Mouse (Mus musculus) midbrain, embryonic 14.5 days (tissue): Measurements from ENCODE around the gene Kif26a. TPM values are rescaled to one million over a fixed set of nuclear protein-coding genes. Genes with fewer than 3 reads are reported as not detected.
A peak's percentile ranks its signal among the peaks of the same experiment; 100 is the strongest.

Source experiments
- ATAC-seq: fragments of 200-750 bp; cut with Nextera tagmentation; 2 replicates; pipeline ENCODE4 v1.8.0; 2017; ENCODE audit warnings: moderate number of reproducible peaks, moderate library complexity; ENCODE audit not compliant: low FRiP score, low TSS enrichment
- DNase-seq: peaks from one replicate; pipeline ENCODE4 v3.0.0-alpha.2; 2015
- H3K27ac ChIP-seq: fragments of 300-500 bp; sonication (generic); replicated peaks from 2 replicates; pipeline ENCODE4 v1.5.1; 2014; ENCODE audit warnings: mild to moderate bottlenecking, low read depth, low read length, moderate library complexity
- H3K27me3 ChIP-seq: fragments of 300-500 bp; sonication (generic); 2 replicates; pipeline ENCODE4 v1.6.1; 2014; ENCODE audit warnings: low read length, control low read depth, mixed read lengths; ENCODE audit not compliant: control insufficient read depth, insufficient read depth
- H3K36me3 ChIP-seq: fragments of 300-500 bp; sonication (generic); 2 replicates; pipeline ENCODE4 v1.6.1; 2014; ENCODE audit warnings: low read length, control low read depth; ENCODE audit not compliant: control insufficient read depth, insufficient read depth
- H3K4me1 ChIP-seq: fragments of 300-500 bp; sonication (generic); 2 replicates; pipeline ENCODE4 v1.6.1; 2014; ENCODE audit warnings: mild to moderate bottlenecking, antibody characterized with exemption, low read length, control low read depth; ENCODE audit not compliant: control insufficient read depth, insufficient read depth
- H3K4me2 ChIP-seq: fragments of 300-500 bp; sonication (generic); 2 replicates; pipeline ENCODE4 v1.6.1; 2014; ENCODE audit warnings: mild to moderate bottlenecking, low read length, moderate library complexity
- H3K4me3 ChIP-seq: fragments of 300-500 bp; sonication (generic); replicated peaks from 2 replicates; pipeline ENCODE4 v1.5.1; 2014; ENCODE audit warnings: low read depth, low read length
- H3K9ac ChIP-seq: fragments of 300-500 bp; sonication (generic); replicated peaks from 2 replicates; pipeline ENCODE4 v1.6.1; 2014; ENCODE audit warnings: mild to moderate bottlenecking, low read length, moderate library complexity
- H3K9me3 ChIP-seq: fragments of 300-500 bp; sonication (generic); 2 replicates; pipeline ENCODE4 v1.6.1; 2016; ENCODE audit warnings: low read length, control low read depth, mixed read lengths; ENCODE audit not compliant: control insufficient read depth
- WGBS: fragments of 180-500 bp; shearing (Covaris S2); extraction: QIAGEN DNeasy Blood & Tissue Kit; methylation state at CpG from one replicate; pipeline ENCODE4 v1.1.7; 2014; 5-methylcytosine and 5-hydroxymethylcytosine counted together
- polyA plus RNA-seq: library from polyadenylated mRNA; unstranded; fragments of >200 nt; fragmentation: Nextera tagmentation; extraction: Ambion mirVana; gene quantifications from 2 replicates; pipeline ENCODE4 v1.2.1, GENCODE M21; 2014

Gene Kif26a
- polyA plus RNA-seq, 1 experiment from 2014 or later = 6.2 TPM

DNA sequence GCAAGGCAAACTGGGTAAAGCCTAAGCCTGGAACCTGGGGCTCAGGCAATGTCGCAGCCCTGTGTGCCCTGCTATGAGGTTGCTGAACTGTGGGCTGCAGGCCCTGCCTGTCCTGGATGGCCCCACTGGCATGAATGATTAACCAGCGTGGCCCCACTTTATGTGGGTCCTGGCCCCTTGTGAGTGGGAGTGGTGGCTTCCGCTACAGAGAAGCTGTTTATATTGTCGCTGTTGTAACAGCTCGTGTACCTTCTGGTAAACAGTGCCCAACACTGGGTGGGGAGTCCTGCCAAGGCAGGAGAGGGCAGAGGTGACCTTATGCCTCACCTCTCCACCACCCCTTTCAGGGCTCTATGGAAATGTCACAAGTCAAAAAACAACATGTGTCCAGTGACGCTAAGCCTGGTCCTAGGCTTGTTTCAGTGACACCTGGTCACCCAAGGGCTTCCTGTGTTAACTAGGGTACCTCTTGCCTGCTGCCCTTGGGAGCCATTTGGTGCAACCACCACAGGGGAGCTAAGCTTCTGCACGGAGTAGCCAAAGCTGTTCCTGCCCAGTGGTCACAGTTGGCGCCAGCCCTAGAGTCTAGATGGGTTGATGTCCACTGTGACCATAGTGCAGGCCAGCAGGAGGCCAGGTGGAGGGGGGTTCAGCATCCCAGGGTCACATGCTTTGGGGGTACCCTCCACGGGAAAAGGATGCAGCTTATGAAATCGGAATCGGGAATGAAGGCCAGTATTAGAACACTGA is 37.1 kb upstream of the Kif26a start:
- Histone ChIP-seq H3K9ac (no peak overlapping the region), H3K9me3 (no peaks in the 10 kb centered on the region), H3K4me1 (no peaks in the 10 kb centered on the region), H3K27me3 (no peaks in the 10 kb centered on the region; the same call in 1 of the 2 replicates), H3K36me3 (no peaks in the 10 kb centered on the region), H3K4me3 (no peak overlapping the region), H3K4me2 (no peak overlapping the region), H3K27ac (no peak overlapping the region)
- no peak for DNase-seq
- WGBS = 88% methylated on average over 11 of the region's 11 CpGs
- no peak for ATAC-seq

GRCm38 (mm10) chr12:112109701-112110100 is 36.3 kb upstream of the Kif26a start:
- Histone ChIP-seq H3K27me3 (no peaks in the 10 kb centered on the region; the same call in 1 of the 2 replicates), H3K27ac (no peak overlapping the region), H3K4me3 (no peak overlapping the region), H3K4me2 (no peak overlapping the region), H3K4me1 (no peaks in the 10 kb centered on the region), H3K9me3 (no peaks in the 10 kb centered on the region), H3K36me3 (no peaks in the 10 kb centered on the region), H3K9ac (no peak overlapping the region)
- DNase-seq = no peak
- ATAC-seq = no peak
- 80% methylated on average over 9 of the region's 9 CpGs for WGBS

DNA sequence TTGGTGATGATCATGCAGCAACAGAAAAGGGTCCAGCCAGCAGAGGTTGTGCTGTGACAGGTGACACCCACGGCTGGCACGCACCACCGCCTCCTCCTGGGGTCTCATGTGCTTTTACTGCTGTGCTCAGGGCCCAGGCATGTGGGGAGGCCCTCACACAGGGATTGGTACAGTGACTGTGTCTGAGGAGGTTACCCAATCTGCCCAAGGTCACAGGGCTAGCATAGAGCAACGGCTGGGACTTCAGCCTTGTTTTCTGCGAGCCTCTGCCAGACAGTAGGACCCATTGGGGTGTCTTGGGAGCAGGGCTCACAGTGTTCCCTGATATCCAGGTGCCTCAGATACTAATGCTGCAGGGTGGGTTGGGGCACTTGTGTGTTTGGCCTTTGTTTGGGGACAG is 34.7 kb upstream of the Kif26a start:
- no peak overlapping the region for H3K9ac ChIP-seq
- H3K4me2 ChIP-seq = no peak overlapping the region
- H3K4me1 ChIP-seq = no peaks in the 10 kb centered on the region
- no peaks in the 10 kb centered on the region for H3K9me3 ChIP-seq
- ATAC-seq (no peak), DNase-seq (no peak)
- no peaks in the 10 kb centered on the region; the same call in 1 of the 2 replicates for H3K27me3 ChIP-seq
- no peak overlapping the region for H3K4me3 ChIP-seq
- no peaks in the 10 kb centered on the region for H3K36me3 ChIP-seq
- H3K27ac ChIP-seq = no peak overlapping the region
- WGBS = 81% methylated on average over 5 of the region's 5 CpGs

- Histone ChIP-seq H3K4me3 (no peak overlapping the region), H3K9ac (no peak overlapping the region), H3K27ac (no peak overlapping the region), H3K4me1 (no peaks in the 10 kb centered on the region), H3K36me3 (no peaks in the 10 kb centered on the region), H3K4me2 (no peak overlapping the region), H3K27me3 (no peaks in the 10 kb centered on the region), H3K9me3 (no peaks in the 10 kb centered on the region)
- DNase-seq (no peak), ATAC-seq (no peak)
- WGBS = 93% methylated on average over 6 of the region's 6 CpGs
These were observed 33.8 kb upstream of the Kif26a start for GRCm38 (mm10) chr12:112112235-112112634.

- Histone ChIP-seq H3K4me3 (no peak overlapping the region), H3K9ac (no peak overlapping the region), H3K4me1 (no peaks in the 10 kb centered on the region), H3K4me2 (no peak overlapping the region), H3K9me3 (no peaks in the 10 kb centered on the region), H3K27ac (no peak overlapping the region), H3K36me3 (no peaks in the 10 kb centered on the region), H3K27me3 (no peaks in the 10 kb centered on the region)
- WGBS = 18% methylated on average over 13 of the region's 13 CpGs
- ATAC-seq (no peak), DNase-seq (no peak)
These were observed 33.2 kb upstream of the Kif26a start for GRCm38 (mm10) chr12:112112686-112113396.

- WGBS = 11% methylated on average over 7 of the region's 7 CpGs
- H3K9ac ChIP-seq = no peak overlapping the region
These were observed 32.3 kb upstream of the Kif26a start for GRCm38 (mm10) chr12:112113710-112114109.

DNA sequence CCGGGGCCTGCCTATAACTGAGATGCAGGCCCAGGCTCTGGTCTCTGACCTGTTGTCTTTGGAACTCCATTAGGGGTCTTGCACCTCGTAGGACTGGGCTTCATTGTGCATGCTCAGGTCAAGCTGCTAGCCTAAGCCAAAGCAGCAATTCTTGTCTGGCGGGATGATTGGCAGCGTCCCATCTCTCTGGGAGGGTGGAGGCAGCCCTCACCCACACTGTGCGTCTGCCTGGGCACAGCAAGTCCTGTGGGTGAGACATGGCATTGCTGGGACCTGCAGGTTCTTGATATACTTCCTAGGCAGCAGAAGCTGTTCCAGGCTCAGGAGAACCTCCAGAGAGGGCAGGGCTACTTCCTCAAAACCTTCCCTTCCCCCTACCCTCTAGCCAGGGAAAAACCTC is 29.0 kb upstream of the Kif26a start:
- DNase-seq (no peak), ATAC-seq (no peak)
- H3K4me3 ChIP-seq = no peak overlapping the region
- H3K9ac ChIP-seq = no peak overlapping the region
- no peak overlapping the region for H3K4me2 ChIP-seq
- no peaks in the 10 kb centered on the region for H3K27me3 ChIP-seq
- H3K36me3 ChIP-seq = no peaks in the 10 kb centered on the region
- H3K27ac ChIP-seq = no peak overlapping the region
- H3K9me3 ChIP-seq = no peaks in the 10 kb centered on the region
- no peaks in the 10 kb centered on the region for H3K4me1 ChIP-seq
- WGBS = 79% methylated on average over 5 of the region's 5 CpGs

More at GRCm38 (mm10) chr12:112113710-112114109, 32.3 kb upstream of the Kif26a start:
- ATAC-seq (peak; percentile 47; the same call in 1 of the 2 replicates), DNase-seq (peak; percentile 89)
- H3K4me2 ChIP-seq = no peak overlapping the region
- H3K4me1 ChIP-seq = no peaks in the 10 kb centered on the region
- no peaks in the 10 kb centered on the region for H3K27me3 ChIP-seq
- H3K4me3 ChIP-seq = no peak overlapping the region
- no peak overlapping the region for H3K27ac ChIP-seq
- H3K9me3 ChIP-seq = no peaks in the 10 kb centered on the region
- H3K36me3 ChIP-seq = no peaks in the 10 kb centered on the region

- H3K27ac ChIP-seq = no peak overlapping the region
- no peaks in the 10 kb centered on the region for H3K27me3 ChIP-seq
- H3K4me2 ChIP-seq = no peak overlapping the region
- no peaks in the 10 kb centered on the region for H3K9me3 ChIP-seq
- H3K4me3 ChIP-seq = no peak overlapping the region
- DNase-seq (no peak), ATAC-seq (no peak)
- H3K4me1 ChIP-seq = no peaks in the 10 kb centered on the region
- H3K36me3 ChIP-seq = no peaks in the 10 kb centered on the region
- 84% methylated on average over 7 of the region's 7 CpGs for WGBS
- H3K9ac ChIP-seq = no peak overlapping the region
These were observed 28.4 kb upstream of the Kif26a start for GRCm38 (mm10) chr12:112117649-112118048.

DNA sequence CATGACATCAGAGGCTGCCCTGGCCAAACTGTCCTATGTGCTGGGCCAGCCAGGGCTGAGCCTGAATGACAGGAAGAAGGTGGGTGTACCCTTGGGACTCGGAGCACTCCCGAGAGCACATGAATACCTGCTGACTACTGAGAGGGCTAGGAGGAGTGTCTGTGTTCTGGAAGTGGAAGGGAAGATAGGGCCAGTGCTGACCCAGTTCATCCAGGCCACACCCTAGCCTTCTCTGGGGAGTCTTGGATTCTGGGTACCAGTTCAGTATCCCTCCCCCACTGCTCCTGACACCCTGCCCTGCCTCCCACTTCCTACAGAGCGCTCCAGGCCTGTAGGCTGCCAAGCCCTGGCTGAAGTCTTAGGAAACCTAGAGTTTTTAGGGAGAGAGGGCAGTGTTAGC is 24.8 kb upstream of the Kif26a start:
- DNase-seq (no peak), ATAC-seq (no peak)
- no peaks in the 10 kb centered on the region for H3K4me1 ChIP-seq
- no peaks in the 10 kb centered on the region for H3K9me3 ChIP-seq
- no peak overlapping the region for H3K4me2 ChIP-seq
- H3K36me3 ChIP-seq = no peaks in the 10 kb centered on the region
- H3K4me3 ChIP-seq = no peak overlapping the region
- H3K9ac ChIP-seq = no peak overlapping the region
- no peak overlapping the region for H3K27ac ChIP-seq
- 84% methylated on average over 3 of the region's 3 CpGs for WGBS
- H3K27me3 ChIP-seq = no peaks in the 10 kb centered on the region
